In the genomic region with DNA sequence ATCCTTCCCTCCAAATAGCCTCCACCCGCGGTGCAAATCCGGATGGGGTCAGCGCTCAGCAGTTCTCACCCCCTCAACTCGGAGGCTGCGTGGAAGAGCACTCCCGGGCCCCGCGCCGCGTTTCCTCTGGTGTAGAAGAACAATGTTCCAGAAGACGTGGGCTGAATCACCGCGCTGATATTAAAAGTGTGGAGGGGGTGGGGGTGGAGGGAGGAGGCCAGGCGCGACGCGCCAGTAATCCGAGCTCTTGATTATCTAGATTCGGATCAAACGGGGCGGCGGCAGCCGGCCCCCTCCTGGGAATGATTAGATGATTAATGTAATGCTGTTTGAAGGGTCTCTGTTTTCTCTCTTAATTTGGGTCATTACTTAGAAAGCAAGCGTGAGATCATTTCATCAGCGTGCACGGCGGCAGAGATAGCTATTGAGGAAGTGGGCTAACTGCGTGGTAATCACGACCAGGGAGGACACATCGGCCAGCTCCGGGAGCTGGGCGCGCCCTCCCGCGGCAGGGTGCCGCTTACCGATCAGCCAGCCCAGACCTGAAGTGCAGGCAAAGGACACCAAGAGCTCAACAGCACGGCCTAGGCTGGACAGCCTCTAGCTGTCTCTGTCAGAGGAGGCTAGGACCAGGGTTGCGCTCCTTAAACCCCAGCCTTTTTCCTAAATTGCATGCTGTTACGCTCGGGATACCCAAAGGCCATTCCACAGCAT, we compare ENCODE assay signal across 8 mouse cellular contexts. TPM values are rescaled to one million over a fixed set of nuclear protein-coding genes. Genes with fewer than 3 reads are reported as not detected.
A peak's percentile ranks its signal among the peaks of the same experiment; 100 is the strongest.
DNase-seq lines count a peak whose midpoint lies in the region; ATAC-seq and TF ChIP-seq lines count a peak whose summit lies in the region.
"Had no signal": no experiment of that assay in that cellular context is flagged by ENCODE, and none has a peak within 500 bp of the region (broad histone marks: within the 10 kb centered on the region; RNA-seq: fewer than 3 reads in every experiment).

No protein-coding gene starts in this region.

- H3K36me3 ChIP-seq in heart, embryonic 15.5 days = no peaks in the 10 kb centered on the region
- H3K36me3 ChIP-seq in midbrain, embryonic 15.5 days (replicated peaks) = no peaks in the 10 kb centered on the region
- H3K36me3 ChIP-seq: lung, embryonic 15.5 days had no signal

- no peak for TF ChIP-seq POLR2A in cortical plate, adult 2 months (IDR thresholded peaks at IDR 0.05; ENCODE audit: extremely low read depth, insufficient read depth, low read length)

- WGBS in heart, embryonic 15.5 days = under 1% methylated on average over 42 of the region's 42 CpGs
- WGBS in midbrain, embryonic 15.5 days = under 1% methylated on average over 42 of the region's 42 CpGs

- peak overlapping the region; percentile 82; the same call in 1 of the 2 replicates for H3K4me3 ChIP-seq in cortical plate, adult 2 months (ENCODE audit: insufficient read depth, low read length)
- peak overlapping the region; percentile 14 for H3K4me3 ChIP-seq in heart, embryonic 15.5 days
- H3K4me3 ChIP-seq in midbrain, embryonic 15.5 days = 0 out of 2 replicates have a peak overlapping the region, but pooled peaks have one; percentile 0
- H3K4me3 ChIP-seq: lung, embryonic 15.5 days had no signal

- H3K9ac ChIP-seq in heart, embryonic 15.5 days = no peak overlapping the region
- H3K9ac ChIP-seq in midbrain, embryonic 15.5 days = no peak overlapping the region
- H3K9ac ChIP-seq: lung, embryonic 15.5 days had no signal

- H3K27me3 ChIP-seq in heart, embryonic 15.5 days = peaks cover 96% of the 10 kb centered on the region
- peaks cover 77% of the 10 kb centered on the region for H3K27me3 ChIP-seq in midbrain, embryonic 15.5 days (replicated peaks)

- no peak for ATAC-seq in heart, embryonic 15.5 days (replicated peaks; ENCODE audit: insufficient number of reproducible peaks, insufficient read depth, low FRiP score, low read depth)
- ATAC-seq in midbrain, embryonic 15.5 days (replicated peaks) = no peak

- H3K27ac ChIP-seq in cortical plate, adult 2 months (ENCODE audit: insufficient read depth, low read length) = no peak overlapping the region; the same call in 1 of the 2 replicates
- no peak overlapping the region for H3K27ac ChIP-seq in heart, embryonic 15.5 days
- no peak overlapping the region for H3K27ac ChIP-seq in midbrain, embryonic 15.5 days
- H3K27ac ChIP-seq: lung, embryonic 15.5 days had no signal

- DNase-seq in layer of hippocampus, adult 9-11 months = peak; percentile 15
- DNase-seq in layer of hippocampus, adult 9-10 months (ENCODE audit: low spot score) = no peak
- no peak for DNase-seq in gastrocnemius, postnatal 36 days
- DNase-seq in cerebellum, postnatal 36 days = no peak

- peak overlapping the region; percentile 26; the same call in 1 of the 2 replicates for H3K4me2 ChIP-seq in heart, embryonic 15.5 days
- no peak overlapping the region for H3K4me2 ChIP-seq in midbrain, embryonic 15.5 days
- H3K4me2 ChIP-seq: lung, embryonic 15.5 days had no signal

- H3K9me3 ChIP-seq in heart, embryonic 15.5 days (replicated peaks) = no peaks in the 10 kb centered on the region
- H3K9me3 ChIP-seq in midbrain, embryonic 15.5 days = no peaks in the 10 kb centered on the region
- H3K9me3 ChIP-seq: lung, embryonic 15.5 days had no signal

- TF ChIP-seq CTCF in cortical plate, adult 2 months (IDR thresholded peaks at IDR 0.05; ENCODE audit: extremely low read depth, insufficient read depth, low read length) = no peak

- intact Hi-C loops in gastrocnemius, postnatal 36 days (cut with DNase I) = no loop called here

- no peaks in the 10 kb centered on the region for H3K4me1 ChIP-seq in cortical plate, adult 2 months (ENCODE audit: control insufficient read depth, insufficient read depth, low read length)
- H3K4me1 ChIP-seq in heart, embryonic 15.5 days (replicated peaks) = peaks cover 35% of the 10 kb centered on the region
- peaks cover 25% of the 10 kb centered on the region for H3K4me1 ChIP-seq in midbrain, embryonic 15.5 days

RNA-seq across cellular contexts. Expression of gene Fezf2, which starts 6.8 kb away (rescaled TPM):
- polyA plus RNA-seq in cortical plate, adult 2 months (2012; rRNA removed) = 35.7 and 42.9 TPM in 2 replicates
- polyA plus RNA-seq in heart, embryonic 15.5 days (2015; fragmentation: Nextera tagmentation; extraction: Ambion mirVana) = 0.09 and 0.20 TPM in 2 replicates
- polyA plus RNA-seq in midbrain, embryonic 15.5 days (2015; fragmentation: Nextera tagmentation; extraction: Ambion mirVana) = 4.1 and 4.2 TPM in 2 replicates
- total RNA-seq in gastrocnemius, postnatal 36 days (2021) = not detected

RNA-seq across cellular contexts. Expression of gene 3830406C13Rik, which starts 57.3 kb away (rescaled TPM):
- 37.9 and 38.3 TPM in 2 replicates for polyA plus RNA-seq in cortical plate, adult 2 months (2012; rRNA removed)
- 30.2 and 31.7 TPM in 2 replicates for polyA plus RNA-seq in heart, embryonic 15.5 days (2015; fragmentation: Nextera tagmentation; extraction: Ambion mirVana)
- 34.8 and 37.5 TPM in 2 replicates for polyA plus RNA-seq in midbrain, embryonic 15.5 days (2015; fragmentation: Nextera tagmentation; extraction: Ambion mirVana)
- total RNA-seq in gastrocnemius, postnatal 36 days (2021) = 10 to 100 TPM; 11.6 to 12.2 TPM

RNA-seq across cellular contexts. Expression of gene Gm49355, which starts 57.5 kb away (rescaled TPM):
- polyA plus RNA-seq in cortical plate, adult 2 months (2012; rRNA removed) = 0.30 and 0.31 TPM in 2 replicates
- polyA plus RNA-seq in heart, embryonic 15.5 days (2015; fragmentation: Nextera tagmentation; extraction: Ambion mirVana) = 0.16 and 0.18 TPM in 2 replicates
- polyA plus RNA-seq in midbrain, embryonic 15.5 days (2015; fragmentation: Nextera tagmentation; extraction: Ambion mirVana) = 0.14 TPM in 1 of 2 replicates, not detected in the other
- under 1 TPM; 0.07 to 0.10 TPM for total RNA-seq in gastrocnemius, postnatal 36 days (2021)

Comparison
In these comparisons a context has a peak if more than half of its experiments do, and no peak if none do; other contexts are left out.
1. H3K4me3 ChIP-seq: peak in every context shown above with its lines; median percentile 82 in cortical plate, adult 2 months; 14 in heart, embryonic 15.5 days; 0 in midbrain, embryonic 15.5 days.